Comparison of ENCODE assay signal across 8 mouse cellular contexts in the genomic region with DNA sequence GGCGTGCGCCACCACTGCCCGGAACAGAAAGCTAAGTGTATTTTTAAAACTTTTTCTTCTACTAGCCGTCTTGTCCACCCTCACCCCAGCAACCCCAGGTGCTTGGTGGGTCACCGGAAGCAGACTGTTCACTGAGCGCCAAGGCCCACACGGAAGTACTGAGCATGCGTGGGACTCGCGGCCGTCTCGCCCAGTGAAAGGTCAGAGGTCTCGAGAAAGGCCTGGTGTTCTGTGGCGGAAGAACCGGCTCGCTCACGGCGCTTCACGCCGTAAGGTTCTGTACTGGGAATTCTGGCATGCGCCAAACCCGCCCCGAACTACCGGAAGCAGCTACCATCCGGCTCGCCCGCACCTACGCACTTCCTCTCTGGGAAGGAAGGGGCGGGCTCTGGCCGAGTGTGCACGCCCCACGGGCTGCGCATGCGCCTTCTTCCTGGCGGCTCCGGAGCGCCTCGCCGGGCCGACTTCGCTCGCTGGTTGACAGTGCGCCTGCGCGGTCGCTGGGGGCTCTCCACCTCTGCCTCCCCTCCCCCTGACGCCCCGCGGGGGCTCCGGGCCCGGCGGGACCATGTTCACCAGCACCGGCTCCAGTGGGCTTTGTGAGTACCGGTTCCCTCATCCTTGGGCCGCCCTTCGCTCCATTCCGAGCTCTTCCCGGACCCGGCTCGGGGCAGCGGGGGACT. TPM values are rescaled to one million over a fixed set of nuclear protein-coding genes. Genes with fewer than 3 reads are reported as not detected.
A peak's percentile ranks its signal among the peaks of the same experiment; 100 is the strongest.
DNase-seq lines count a peak whose midpoint lies in the region; ATAC-seq lines count a peak whose summit lies in the region.

Gene Ubac2 (plus strand): TSS at position 445 of the 683 bp plus-strand sequence.

- under 1% methylated on average over 60 of the region's 61 CpGs for WGBS in hindbrain, embryonic 12.5 days

- H3K4me2 ChIP-seq in hindbrain, embryonic 12.5 days (replicated peaks) = peak within 1 kb of the TSS; percentile 94

- DNase-seq in NIH3T3 (ENCODE audit: low read depth) = peak; percentile 98
- peak; percentile 99 to 100 for DNase-seq in cerebellum, postnatal 10 days
- peak; percentile 97 to 98 for DNase-seq in frontal cortex, postnatal 10 days (ENCODE audit: low spot score in 2 of 2)
- DNase-seq in layer of hippocampus, postnatal 14 days (ENCODE audit: low spot score in 2 of 2) = peak; percentile 98 to 99
- DNase-seq in lung, postnatal 14 days = peak; percentile 99
- DNase-seq in retina, adult 2 months (ENCODE audit: low read depth, low spot score) = peak; percentile 97
- DNase-seq in thymus, postnatal 36 days = peak; percentile 98 to 99

- H3K27ac ChIP-seq in hindbrain, embryonic 12.5 days = peak within 1 kb of the TSS; percentile 81

- H3K9ac ChIP-seq in hindbrain, embryonic 12.5 days = peak within 1 kb of the TSS; percentile 85

- peak within 1 kb of the TSS; percentile 72 for H3K4me3 ChIP-seq in hindbrain, embryonic 12.5 days

- peaks cover 17% of the 10 kb centered on the region for H3K4me1 ChIP-seq in hindbrain, embryonic 12.5 days

- ATAC-seq in hindbrain, embryonic 12.5 days (ENCODE audit: low FRiP score) = peak; percentile 99

- H3K27me3 ChIP-seq in hindbrain, embryonic 12.5 days = no peaks in the 10 kb centered on the region

- H3K36me3 ChIP-seq in hindbrain, embryonic 12.5 days = 0 out of 2 replicates have a peak, but pooled peaks cover 4% of the 10 kb centered on the region

- no peaks in the 10 kb centered on the region for H3K9me3 ChIP-seq in hindbrain, embryonic 12.5 days (replicated peaks)

RNA-seq across cellular contexts. Expression of gene Ubac2, which starts in this region (rescaled TPM):
- 60.0 and 60.3 TPM in 2 replicates for polyA plus RNA-seq in hindbrain, embryonic 12.5 days (2016; fragmentation: Nextera tagmentation; extraction: Ambion mirVana)
- 10 to 100 TPM; 48.9 to 49.7 TPM for total RNA-seq in layer of hippocampus, postnatal 14 days (2021)

Comparison
In these comparisons a context has a peak if more than half of its experiments do, and no peak if none do; other contexts are left out.
1. Peak in every context shown above with its lines: DNase-seq, ATAC-seq, H3K4me3 ChIP-seq and H3K27ac ChIP-seq.